Mouse (Mus musculus): Measurements from ENCODE around the gene Gm4884. TPM values are rescaled to one million over a fixed set of nuclear protein-coding genes. Genes with fewer than 3 reads are reported as not detected.
"Not testable (repeated sequence)": the region's sequence is repeated elsewhere in the genome, so short reads cannot be mapped to it uniquely, and the experiment has no call there.

Gene Gm4884
- not detected for total RNA-seq (2021)
- long read RNA-seq, experiment 1, result 0 reads
- long read RNA-seq, experiment 2, result 0 reads

DNA sequence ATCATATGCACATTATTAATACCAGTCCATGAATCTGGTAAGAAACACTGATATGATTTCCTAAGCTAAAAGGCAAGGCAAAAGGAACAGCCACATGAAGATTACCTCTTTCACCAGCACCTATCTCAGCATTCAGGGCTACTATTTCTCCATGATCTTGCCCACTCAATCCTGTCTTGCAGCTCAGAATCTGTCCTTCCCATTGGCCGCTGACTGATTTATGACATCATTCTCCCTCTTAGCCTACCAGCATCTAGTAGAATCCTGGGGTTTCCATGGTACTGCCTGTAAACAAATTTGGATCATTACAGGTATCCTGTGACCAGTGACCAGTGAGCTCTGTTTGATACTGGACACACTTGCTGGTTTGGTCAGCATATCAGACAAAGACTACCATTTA, at the start of gene Gm4884:
TSS of gene Gm4884 (plus strand) at position 301 of the 400 bp plus-strand sequence.
- not testable (repeated sequence) for DNase-seq (ENCODE audit: low spot score in 2 of 2)

DNA sequence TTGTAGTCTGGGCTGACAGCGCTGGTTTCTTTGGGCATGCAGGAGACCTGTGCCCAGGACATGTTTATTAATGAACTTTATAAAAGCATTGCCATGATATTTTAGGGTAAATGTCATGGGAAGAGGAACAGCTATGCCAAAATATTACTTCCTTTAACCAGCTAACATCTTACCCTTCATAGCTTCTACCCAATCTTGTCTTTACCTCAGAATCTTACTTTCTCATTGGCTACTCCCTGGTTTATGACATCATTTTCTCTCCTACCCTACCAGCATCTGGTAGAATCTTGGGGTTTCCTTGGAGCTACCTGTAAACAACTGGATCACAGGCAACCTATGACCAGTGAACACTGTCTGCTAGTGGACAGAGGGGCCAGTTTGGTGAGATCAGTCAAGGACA, 45.3 kb upstream of the Gm4884 start, which contains the start of gene 4930433I11Rik:
TSS of gene 4930433I11Rik (plus strand) at position 301 of the 400 bp plus-strand sequence.
- no peak for DNase-seq (ENCODE audit: low spot score in 2 of 2)

DNA sequence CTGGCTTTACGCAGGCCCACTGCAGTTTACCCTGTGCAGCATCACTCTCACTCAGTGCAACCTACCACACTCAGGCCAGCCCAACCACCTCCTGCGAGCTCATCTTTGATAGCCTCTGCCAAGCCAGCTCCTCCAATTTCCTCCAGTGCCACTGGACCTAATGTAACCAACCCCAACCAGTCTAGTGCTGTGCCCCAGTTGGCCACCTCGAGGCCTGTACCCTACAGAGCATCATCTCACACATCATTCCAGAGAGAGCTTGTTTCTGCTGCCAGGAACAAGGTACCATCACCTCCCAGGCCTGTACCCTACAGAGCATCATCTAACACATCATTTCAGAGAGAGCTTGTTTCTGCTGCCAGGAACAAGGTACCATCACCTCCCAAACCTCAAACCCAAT, 11.5 kb downstream of the Gm4884 start:
- DNase-seq (ENCODE audit: low spot score in 2 of 2), result not testable (repeated sequence)

Other genes with a start within 250 kb of the Gm4884 start
- gene Vstm2b, start 134.4 kb upstream of the Gm4884 start, total RNA-seq (2021), result 10 to 100 TPM; 54.5 to 55.0 TPM
- gene 4930433I11Rik, start 45.2 kb upstream of the Gm4884 start, total RNA-seq (2021), result not detected
- gene Gm5592, start 121.1 kb downstream of the Gm4884 start, total RNA-seq (2021), result not detected

All from layer of hippocampus, postnatal 14 days (tissue).